Mouse (Mus musculus): Measurements from ENCODE around the gene Nebl. TPM values are rescaled to one million over a fixed set of nuclear protein-coding genes. Genes with fewer than 3 reads are reported as not detected.

Gene Nebl
- polyA plus RNA-seq, 1 experiment from 2014 or later: 13.8 TPM

DNA sequence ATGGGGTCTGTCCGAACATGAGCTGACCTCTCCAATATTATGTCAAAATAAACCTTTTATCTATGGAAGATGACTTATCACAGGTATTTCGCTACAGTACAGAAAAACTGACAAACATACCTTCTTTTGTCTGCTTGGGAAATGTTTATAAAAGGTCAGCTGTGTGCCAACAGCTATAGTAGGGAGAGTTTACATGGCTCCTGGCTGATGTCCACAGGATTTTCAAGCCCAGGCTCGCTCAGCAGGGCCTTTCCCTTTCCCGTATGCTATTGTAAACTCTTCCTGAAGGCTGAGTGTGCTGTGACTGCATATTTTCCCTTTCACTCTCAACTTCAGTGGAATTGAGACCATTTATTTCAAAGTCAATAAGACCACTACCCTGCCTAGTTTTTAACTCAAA is 17.1 kb downstream of the Nebl start:
- no peaks in the 10 kb centered on the region; the same call in 1 of the 2 replicates for H3K4me1 ChIP-seq (replicated peaks; ENCODE audit: control insufficient read depth, insufficient read depth, low read length)
- 60% methylated on average over 4 of the region's 4 CpGs for WGBS
- no peak for ATAC-seq

DNA sequence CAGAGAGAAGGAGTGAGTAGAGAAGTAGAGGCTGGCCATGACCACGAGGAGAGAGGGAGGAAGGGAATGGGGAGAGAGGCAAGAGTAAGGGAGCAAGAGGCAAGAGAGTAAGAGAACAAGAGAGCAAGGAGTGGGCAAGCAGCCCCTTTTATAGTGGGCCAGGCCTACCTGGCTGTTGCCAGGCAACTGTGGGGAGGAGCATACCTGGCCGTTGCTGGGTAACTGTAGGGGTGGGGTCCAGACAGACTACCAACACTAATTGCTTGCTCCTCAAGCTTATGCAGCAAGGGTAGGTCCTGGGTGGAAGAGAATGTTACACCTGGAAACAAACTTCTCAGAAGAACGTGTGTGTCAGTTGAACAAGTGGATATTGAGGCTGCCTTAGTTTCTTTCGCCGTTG is 20.0 kb downstream of the Nebl start:
- Histone ChIP-seq H3K9me3 (ENCODE audit: control insufficient read depth, low read length) (no peaks in the 10 kb centered on the region), H3K27ac (ENCODE audit: low read length) (no peak overlapping the region), H3K9ac (replicated peaks; ENCODE audit: low read depth, low read length) (no peak overlapping the region), H3K4me1 (replicated peaks; ENCODE audit: control insufficient read depth, insufficient read depth, low read length) (no peaks in the 10 kb centered on the region; the same call in 1 of the 2 replicates), H3K4me2 (ENCODE audit: low read length) (no peak overlapping the region), H3K27me3 (replicated peaks; ENCODE audit: control insufficient read depth, insufficient read depth, low read length) (no peaks in the 10 kb centered on the region), H3K4me3 (replicated peaks; ENCODE audit: low read length) (no peak overlapping the region), H3K36me3 (ENCODE audit: control insufficient read depth, insufficient read depth) (no peaks in the 10 kb centered on the region)
- 89% methylated on average over 5 of the region's 5 CpGs for WGBS
- no peak for ATAC-seq

More for the DNA sequence above, 17.1 kb downstream of the Nebl start:
- no peak overlapping the region for H3K27ac ChIP-seq (ENCODE audit: low read length)
- H3K36me3 ChIP-seq (ENCODE audit: control insufficient read depth, insufficient read depth): no peaks in the 10 kb centered on the region
- no peak overlapping the region for H3K9ac ChIP-seq (replicated peaks; ENCODE audit: low read depth, low read length)
- H3K9me3 ChIP-seq (ENCODE audit: control insufficient read depth, low read length): no peaks in the 10 kb centered on the region
- H3K4me2 ChIP-seq (ENCODE audit: low read length): no peak overlapping the region
- no peaks in the 10 kb centered on the region for H3K27me3 ChIP-seq (replicated peaks; ENCODE audit: control insufficient read depth, insufficient read depth, low read length)
- no peak overlapping the region for H3K4me3 ChIP-seq (replicated peaks; ENCODE audit: low read length)

DNA sequence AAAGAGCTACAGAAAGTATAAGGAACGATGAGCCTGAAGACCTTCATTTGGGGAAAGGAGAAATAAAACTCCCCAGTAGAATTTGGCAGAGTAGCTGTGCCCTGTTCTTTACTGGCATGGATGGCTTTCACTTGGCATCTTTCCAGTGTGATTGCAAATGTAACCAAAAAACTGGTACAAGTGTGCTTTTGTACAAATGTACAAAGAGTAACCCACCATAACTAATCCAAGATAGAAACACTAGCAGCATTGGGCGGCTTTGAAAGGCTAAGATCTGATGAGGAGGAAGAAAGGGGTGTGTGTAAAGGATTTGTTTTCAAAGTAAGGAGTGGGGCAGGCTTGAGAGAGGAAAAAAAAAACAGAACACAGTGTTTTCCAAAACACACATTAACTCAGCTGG is 21.2 kb downstream of the Nebl start:
- no peak overlapping the region for H3K4me3 ChIP-seq (replicated peaks; ENCODE audit: low read length)
- peak; percentile 62 for ATAC-seq
- no peaks in the 10 kb centered on the region for H3K27me3 ChIP-seq (replicated peaks; ENCODE audit: control insufficient read depth, insufficient read depth, low read length)
- no peak overlapping the region for H3K4me2 ChIP-seq (ENCODE audit: low read length)
- H3K9me3 ChIP-seq (ENCODE audit: control insufficient read depth, low read length): no peaks in the 10 kb centered on the region
- no peaks in the 10 kb centered on the region; the same call in 1 of the 2 replicates for H3K4me1 ChIP-seq (replicated peaks; ENCODE audit: control insufficient read depth, insufficient read depth, low read length)
- H3K9ac ChIP-seq (replicated peaks; ENCODE audit: low read depth, low read length): no peak overlapping the region
- H3K27ac ChIP-seq (ENCODE audit: low read length): no peak overlapping the region
- no peaks in the 10 kb centered on the region for H3K36me3 ChIP-seq (ENCODE audit: control insufficient read depth, insufficient read depth)
- WGBS: 37% methylated on average over 2 of the region's 2 CpGs

GRCm38 (mm10) chr2:17705964-17706363 is 25.3 kb downstream of the Nebl start:
- Histone ChIP-seq H3K27ac (ENCODE audit: low read length) (no peak overlapping the region), H3K4me2 (ENCODE audit: low read length) (no peak overlapping the region), H3K9ac (replicated peaks; ENCODE audit: low read depth, low read length) (no peak overlapping the region), H3K9me3 (ENCODE audit: control insufficient read depth, low read length) (no peaks in the 10 kb centered on the region), H3K36me3 (ENCODE audit: control insufficient read depth, insufficient read depth) (no peaks in the 10 kb centered on the region), H3K4me3 (replicated peaks; ENCODE audit: low read length) (no peak overlapping the region), H3K4me1 (replicated peaks; ENCODE audit: control insufficient read depth, insufficient read depth, low read length) (peaks cover 5% of the 10 kb centered on the region), H3K27me3 (replicated peaks; ENCODE audit: control insufficient read depth, insufficient read depth, low read length) (no peaks in the 10 kb centered on the region)
- 66% methylated on average over 5 of the region's 5 CpGs for WGBS
- no peak for ATAC-seq

DNA sequence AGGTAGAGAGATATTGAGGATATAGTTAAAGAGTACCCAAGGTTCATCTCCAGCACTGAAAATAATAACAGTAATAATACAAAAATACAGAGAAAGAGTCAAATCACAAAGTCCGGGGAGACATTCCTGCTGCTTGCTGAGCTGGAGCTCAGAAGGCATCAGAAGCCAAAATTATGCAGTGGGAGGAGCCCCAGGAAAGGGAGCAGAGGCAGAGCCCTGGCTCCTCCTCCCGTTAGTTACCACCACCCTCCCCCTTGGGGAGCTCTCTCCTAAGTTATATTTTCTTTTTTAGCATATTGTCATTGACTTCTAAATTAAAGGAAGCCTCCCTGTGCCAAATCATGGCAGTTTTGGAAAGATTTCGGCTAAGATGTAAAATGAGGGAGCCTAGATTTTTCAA is 25.8 kb downstream of the Nebl start:
- no peaks in the 10 kb centered on the region for H3K36me3 ChIP-seq (ENCODE audit: control insufficient read depth, insufficient read depth)
- H3K27ac ChIP-seq (ENCODE audit: low read length): no peak overlapping the region
- H3K9me3 ChIP-seq (ENCODE audit: control insufficient read depth, low read length): no peaks in the 10 kb centered on the region
- H3K4me3 ChIP-seq (replicated peaks; ENCODE audit: low read length): no peak overlapping the region
- no peak overlapping the region for H3K4me2 ChIP-seq (ENCODE audit: low read length)
- no peak for ATAC-seq
- no peak overlapping the region for H3K9ac ChIP-seq (replicated peaks; ENCODE audit: low read depth, low read length)
- 55% methylated on average over 3 of the region's 3 CpGs for WGBS
- peaks cover 5% of the 10 kb centered on the region for H3K4me1 ChIP-seq (replicated peaks; ENCODE audit: control insufficient read depth, insufficient read depth, low read length)
- no peaks in the 10 kb centered on the region for H3K27me3 ChIP-seq (replicated peaks; ENCODE audit: control insufficient read depth, insufficient read depth, low read length)

DNA sequence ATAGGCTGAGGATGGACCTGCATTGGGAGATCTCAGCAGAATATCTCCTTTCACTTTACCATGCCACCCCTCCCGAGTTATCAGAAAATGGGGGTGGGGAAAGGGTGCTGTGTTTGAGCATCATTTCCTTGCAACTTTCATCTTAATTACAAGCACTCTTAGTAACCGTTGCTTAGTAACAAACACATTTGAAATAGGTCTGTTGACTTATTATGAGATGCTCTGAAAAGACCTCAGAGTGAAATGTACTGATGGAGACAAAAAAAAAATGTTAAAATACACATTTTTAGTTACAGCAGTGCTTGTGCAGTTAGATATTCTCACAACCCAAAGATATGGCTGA is 28.1 kb downstream of the Nebl start:
- Histone ChIP-seq H3K9me3 (ENCODE audit: control insufficient read depth, low read length) (no peaks in the 10 kb centered on the region), H3K27ac (ENCODE audit: low read length) (peak overlapping the region; percentile 46), H3K9ac (replicated peaks; ENCODE audit: low read depth, low read length) (no peak overlapping the region), H3K4me1 (replicated peaks; ENCODE audit: control insufficient read depth, insufficient read depth, low read length) (peaks cover 5% of the 10 kb centered on the region), H3K36me3 (ENCODE audit: control insufficient read depth, insufficient read depth) (no peaks in the 10 kb centered on the region), H3K27me3 (replicated peaks; ENCODE audit: control insufficient read depth, insufficient read depth, low read length) (no peaks in the 10 kb centered on the region), H3K4me2 (ENCODE audit: low read length) (no peak overlapping the region), H3K4me3 (replicated peaks; ENCODE audit: low read length) (no peak overlapping the region)
- ATAC-seq: peak; percentile 69
- 32% methylated on average over 2 of the region's 2 CpGs for WGBS

DNA sequence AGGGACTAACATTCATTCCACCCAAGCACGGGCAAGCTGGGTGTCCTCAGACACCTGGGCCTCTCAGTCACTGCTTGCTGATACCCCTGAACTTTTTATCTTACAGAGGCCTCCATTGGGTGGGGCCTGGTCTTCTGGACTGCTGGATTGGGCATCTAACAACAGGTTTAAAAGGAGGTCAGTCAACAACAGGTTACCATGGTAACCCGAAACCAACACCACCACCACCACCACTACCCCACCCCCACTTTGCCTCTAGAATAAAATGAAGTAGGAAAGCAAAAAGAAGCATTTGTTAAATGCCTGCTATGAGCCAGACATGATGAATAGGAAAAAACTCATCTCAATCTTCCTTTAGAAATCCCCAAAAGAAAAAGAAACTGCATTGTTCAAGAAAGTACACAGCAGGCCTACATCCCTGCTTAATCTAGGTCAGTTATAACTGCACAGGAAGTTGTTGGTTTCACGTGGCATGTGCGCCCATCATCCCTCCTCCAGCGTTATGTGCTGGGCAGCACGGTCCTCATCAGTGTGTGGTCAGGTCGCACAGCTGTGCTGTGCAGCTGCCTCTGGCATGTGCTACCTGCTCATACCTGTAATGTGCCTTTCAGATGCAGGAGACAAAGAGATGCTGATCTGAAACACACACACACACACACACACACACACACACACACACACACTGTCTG is 28.6 kb downstream of the Nebl start:
- Histone ChIP-seq H3K4me3 (replicated peaks; ENCODE audit: low read length) (no peak overlapping the region), H3K4me1 (replicated peaks; ENCODE audit: control insufficient read depth, insufficient read depth, low read length) (peaks cover 5% of the 10 kb centered on the region), H3K9me3 (ENCODE audit: control insufficient read depth, low read length) (no peaks in the 10 kb centered on the region), H3K9ac (replicated peaks; ENCODE audit: low read depth, low read length) (no peak overlapping the region), H3K36me3 (ENCODE audit: control insufficient read depth, insufficient read depth) (no peaks in the 10 kb centered on the region), H3K27me3 (replicated peaks; ENCODE audit: control insufficient read depth, insufficient read depth, low read length) (no peaks in the 10 kb centered on the region), H3K4me2 (ENCODE audit: low read length) (no peak overlapping the region), H3K27ac (ENCODE audit: low read length) (peak overlapping the region; percentile 46)
- WGBS: 57% methylated on average over 7 of the region's 7 CpGs
- peak; percentile 61 for ATAC-seq

DNA sequence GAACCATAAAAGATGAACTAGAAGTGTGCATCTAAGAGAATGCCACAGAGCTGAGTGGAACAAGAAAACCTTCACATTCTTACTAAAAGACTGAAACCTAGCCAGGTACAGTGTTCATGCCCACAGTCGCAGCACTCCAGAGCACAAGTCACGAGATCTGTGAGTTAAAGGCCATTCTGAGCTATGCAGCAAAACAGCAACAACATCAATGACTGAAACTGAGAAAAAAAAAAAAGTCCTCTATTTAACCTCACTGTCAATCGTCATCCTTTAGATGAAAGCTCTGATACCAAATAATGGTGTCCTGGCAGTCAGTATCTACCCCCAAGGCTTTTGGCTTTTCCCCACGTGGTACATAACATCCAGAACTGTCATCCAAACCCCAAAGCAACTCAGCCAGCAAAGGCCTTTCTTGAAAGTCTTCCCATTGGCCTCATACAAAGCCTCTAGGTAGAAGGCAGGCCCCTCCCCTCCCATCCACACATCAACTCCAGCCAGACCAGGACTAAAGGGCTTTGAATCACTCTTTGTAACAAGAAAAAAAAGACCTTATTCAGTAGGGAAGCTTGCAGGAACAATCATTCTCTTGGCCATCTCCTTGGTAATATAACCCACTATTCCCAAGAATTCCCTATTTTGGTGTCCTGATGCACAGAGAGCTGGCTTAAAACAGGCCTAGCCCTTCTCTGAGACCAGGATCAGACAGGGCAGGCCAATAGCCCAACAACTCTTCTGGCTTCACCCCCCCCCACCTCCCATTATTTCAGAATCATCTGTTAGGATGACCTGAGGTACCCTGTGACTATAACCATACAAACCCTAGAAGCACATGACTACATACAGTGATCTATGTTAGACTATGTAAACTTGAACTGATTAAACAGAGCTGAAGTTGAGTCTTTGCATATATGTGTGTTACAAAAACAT is 32.8 kb downstream of the Nebl start:
- Histone ChIP-seq H3K4me3 (replicated peaks; ENCODE audit: low read length) (no peak overlapping the region), H3K4me2 (ENCODE audit: low read length) (no peak overlapping the region), H3K9ac (replicated peaks; ENCODE audit: low read depth, low read length) (no peak overlapping the region), H3K36me3 (ENCODE audit: control insufficient read depth, insufficient read depth) (no peaks in the 10 kb centered on the region), H3K9me3 (ENCODE audit: control insufficient read depth, low read length) (no peaks in the 10 kb centered on the region), H3K4me1 (replicated peaks; ENCODE audit: control insufficient read depth, insufficient read depth, low read length) (peaks cover 5% of the 10 kb centered on the region), H3K27me3 (replicated peaks; ENCODE audit: control insufficient read depth, insufficient read depth, low read length) (no peaks in the 10 kb centered on the region), H3K27ac (ENCODE audit: low read length) (no peak overlapping the region)
- no peak for ATAC-seq
- 43% methylated on average over 4 of the region's 4 CpGs for WGBS

GRCm38 (mm10) chr2:17692926-17693325 is 38.3 kb downstream of the Nebl start:
- Histone ChIP-seq H3K4me2 (ENCODE audit: low read length) (no peak overlapping the region), H3K9ac (replicated peaks; ENCODE audit: low read depth, low read length) (no peak overlapping the region), H3K4me3 (replicated peaks; ENCODE audit: low read length) (no peak overlapping the region), H3K27ac (ENCODE audit: low read length) (no peak overlapping the region), H3K36me3 (ENCODE audit: control insufficient read depth, insufficient read depth) (no peaks in the 10 kb centered on the region), H3K9me3 (ENCODE audit: control insufficient read depth, low read length) (no peaks in the 10 kb centered on the region), H3K4me1 (replicated peaks; ENCODE audit: control insufficient read depth, insufficient read depth, low read length) (no peaks in the 10 kb centered on the region), H3K27me3 (replicated peaks; ENCODE audit: control insufficient read depth, insufficient read depth, low read length) (no peaks in the 10 kb centered on the region)
- ATAC-seq: no peak
- 76% methylated on average over 2 of the region's 2 CpGs for WGBS
